Mouse (Mus musculus): ENCODE data around the gene Shc3. TPM values are rescaled to one million over a fixed set of nuclear protein-coding genes. Genes with fewer than 3 reads are reported as not detected.

The Shc3 gene
- polyA plus RNA-seq (2015; fragmentation: Nextera tagmentation; extraction: Ambion mirVana), result 0.28 and 0.31 TPM in 2 replicates

DNA sequence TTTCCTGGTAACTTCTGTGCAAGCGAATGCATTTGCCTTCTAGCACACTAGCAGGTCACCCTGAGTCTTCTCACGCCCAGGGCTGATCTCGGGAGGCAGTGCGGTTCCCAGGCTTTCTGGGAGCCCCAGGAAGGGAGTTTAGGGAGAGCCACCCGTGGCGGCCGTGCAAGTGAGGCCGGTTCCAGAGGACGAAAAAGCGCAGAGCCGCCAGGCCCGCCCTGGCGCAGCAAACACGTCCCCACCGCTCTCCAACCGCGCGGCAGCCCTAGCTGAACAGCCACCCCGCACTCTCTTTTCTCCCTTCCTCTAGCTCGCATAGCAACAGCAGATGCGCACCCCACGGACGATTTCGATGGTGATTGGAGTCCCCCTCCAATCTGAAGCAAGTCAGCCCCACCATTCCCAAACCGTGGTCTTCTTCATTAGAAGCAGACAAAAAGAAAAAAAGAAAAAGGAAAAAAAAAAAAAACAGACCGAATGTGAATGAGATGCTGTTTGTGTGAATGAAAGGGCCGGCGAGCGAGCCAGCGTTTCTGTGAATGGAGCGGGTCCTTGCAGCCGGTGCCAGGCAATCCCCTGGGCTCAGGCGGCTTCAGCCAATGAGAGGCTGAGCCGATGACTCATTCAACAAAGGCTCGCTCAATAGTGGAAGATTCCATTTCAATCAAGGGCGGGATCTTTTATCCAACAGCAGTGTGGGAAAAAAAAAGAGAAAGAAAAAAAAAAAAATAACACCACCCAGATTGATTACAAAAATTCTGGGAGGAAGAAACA, at the start of gene Shc3:
TSS of gene Shc3 (minus strand) at position 509 of the 774 bp plus-strand sequence.
- Histone ChIP-seq H3K36me3 (ENCODE audit: control insufficient read depth, insufficient read depth, low read length) (no peaks in the 10 kb centered on the region), H3K27ac (replicated peaks) (no peak within 1 kb of the TSS), H3K4me1 (replicated peaks; ENCODE audit: control insufficient read depth, insufficient read depth) (no peaks in the 10 kb centered on the region; the same call in 1 of the 2 replicates), H3K4me2 (replicated peaks; ENCODE audit: low read depth) (peak within 1 kb of the TSS; percentile 64), H3K27me3 (ENCODE audit: control insufficient read depth, insufficient read depth, low read length) (peaks cover 6% of the 10 kb centered on the region; the same call in 1 of the 2 replicates), H3K9ac (ENCODE audit: low read length) (peak within 1 kb of the TSS; percentile 2; the same call in 1 of the 2 replicates), H3K9me3 (ENCODE audit: control insufficient read depth, low read length) (no peaks in the 10 kb centered on the region), H3K4me3 (ENCODE audit: low read depth, low read length) (peak within 1 kb of the TSS; percentile 34)
- TF ChIP-seq CTCF (IDR thresholded peaks at IDR 0.05; ENCODE audit: low read depth) (no peak), EP300 (optimal IDR thresholded peaks at IDR 0.05) (no peak)
- peak; percentile 69 for DNase-seq (ENCODE audit: low spot score)
- peak; percentile 79 for ATAC-seq (ENCODE audit: low FRiP score, low TSS enrichment)
- 1% methylated on average over 36 of the region's 36 CpGs for WGBS

DNA sequence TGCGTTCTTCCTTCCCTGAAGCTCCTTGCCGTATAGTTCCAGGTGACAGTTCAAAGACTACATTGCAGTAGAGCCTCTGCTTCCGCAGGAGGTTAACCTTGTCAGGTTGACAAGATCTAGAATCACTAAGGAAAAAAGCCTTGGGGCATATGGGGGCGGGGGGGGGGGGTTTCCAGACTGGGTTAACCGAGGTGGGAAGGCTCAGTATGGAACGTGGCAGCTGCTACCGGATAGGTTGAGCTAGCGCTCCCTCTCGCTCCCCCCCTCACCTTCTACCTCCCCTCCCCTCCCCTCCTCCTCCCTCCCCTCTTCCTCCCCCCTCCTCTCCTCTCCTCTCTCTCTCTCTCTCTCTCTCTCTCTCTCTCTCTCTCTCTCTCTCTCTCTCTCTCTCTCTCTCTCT, 49.4 kb upstream of the Shc3 start:
- no peak overlapping the region for H3K4me2 ChIP-seq (replicated peaks; ENCODE audit: low read depth)
- no peaks in the 10 kb centered on the region for H3K36me3 ChIP-seq (ENCODE audit: control insufficient read depth, insufficient read depth, low read length)
- no peaks in the 10 kb centered on the region for H3K27me3 ChIP-seq (ENCODE audit: control insufficient read depth, insufficient read depth, low read length)
- no peak for DNase-seq (ENCODE audit: low spot score)
- 0 out of 2 replicates have a peak, but pooled peaks have one; percentile 3 for ATAC-seq (ENCODE audit: low FRiP score, low TSS enrichment)
- TF ChIP-seq CTCF (IDR thresholded peaks at IDR 0.05; ENCODE audit: low read depth) (no peak), EP300 (optimal IDR thresholded peaks at IDR 0.05) (no peak)
- H3K4me1 ChIP-seq (replicated peaks; ENCODE audit: control insufficient read depth, insufficient read depth), result no peaks in the 10 kb centered on the region
- H3K27ac ChIP-seq (replicated peaks), result no peak overlapping the region
- no peaks in the 10 kb centered on the region for H3K9me3 ChIP-seq (ENCODE audit: control insufficient read depth, low read length)
- no peak overlapping the region for H3K4me3 ChIP-seq (ENCODE audit: low read depth, low read length)
- H3K9ac ChIP-seq (ENCODE audit: low read length), result no peak overlapping the region
- 25% methylated on average over 9 of the region's 9 CpGs for WGBS

DNA sequence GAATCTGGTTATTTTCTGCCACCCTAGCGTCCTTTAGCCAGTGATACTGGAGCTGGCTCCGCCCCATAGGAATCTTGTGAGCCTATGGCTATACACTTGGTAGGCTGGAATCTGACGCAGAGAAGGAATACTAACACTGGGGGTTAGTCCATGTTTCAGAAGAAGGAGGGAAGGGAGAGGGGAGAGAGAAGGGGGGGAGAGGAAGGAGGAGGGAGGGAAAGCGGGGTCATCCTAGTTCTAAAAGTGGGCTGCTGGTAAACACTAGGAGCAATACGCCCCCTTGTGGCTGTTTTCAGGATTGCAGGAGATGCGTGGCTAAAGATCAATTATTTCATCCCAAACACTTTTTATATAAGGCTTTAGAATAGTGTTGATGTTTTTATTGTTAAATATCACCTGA, 48.6 kb upstream of the Shc3 start:
- Histone ChIP-seq H3K4me2 (replicated peaks; ENCODE audit: low read depth) (no peak overlapping the region), H3K27ac (replicated peaks) (no peak overlapping the region), H3K9ac (ENCODE audit: low read length) (no peak overlapping the region), H3K4me3 (ENCODE audit: low read depth, low read length) (no peak overlapping the region), H3K4me1 (replicated peaks; ENCODE audit: control insufficient read depth, insufficient read depth) (no peaks in the 10 kb centered on the region), H3K36me3 (ENCODE audit: control insufficient read depth, insufficient read depth, low read length) (no peaks in the 10 kb centered on the region), H3K27me3 (ENCODE audit: control insufficient read depth, insufficient read depth, low read length) (no peaks in the 10 kb centered on the region), H3K9me3 (ENCODE audit: control insufficient read depth, low read length) (no peaks in the 10 kb centered on the region)
- DNase-seq (ENCODE audit: low spot score) (peak; percentile 72), ATAC-seq (ENCODE audit: low FRiP score, low TSS enrichment) (peak; percentile 68; the same call in 1 of the 2 replicates)
- TF ChIP-seq CTCF (IDR thresholded peaks at IDR 0.05; ENCODE audit: low read depth) (peak; percentile 89), EP300 (optimal IDR thresholded peaks at IDR 0.05) (no peak)
- WGBS, result 17% methylated on average over 6 of the region's 6 CpGs

DNA sequence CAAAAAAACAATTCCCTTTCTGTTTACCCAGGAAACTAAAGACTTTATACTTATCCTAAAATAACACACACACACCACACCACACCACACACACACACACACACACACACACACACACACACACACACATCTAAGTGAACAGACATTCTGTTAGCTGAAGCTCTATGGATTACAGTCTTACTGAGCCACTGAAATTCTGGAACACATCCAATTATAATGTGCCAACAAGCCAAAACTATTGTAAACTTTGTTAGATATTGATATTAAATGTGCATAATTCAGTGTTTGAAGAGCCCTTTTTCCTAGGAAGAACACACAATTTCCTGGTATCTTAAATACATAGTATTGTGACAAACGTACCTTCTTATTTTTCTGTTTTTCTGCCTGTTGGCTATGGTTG, 48.1 kb upstream of the Shc3 start:
- H3K4me2 ChIP-seq (replicated peaks; ENCODE audit: low read depth), result no peak overlapping the region
- no peaks in the 10 kb centered on the region for H3K9me3 ChIP-seq (ENCODE audit: control insufficient read depth, low read length)
- H3K27ac ChIP-seq (replicated peaks), result no peak overlapping the region
- H3K4me1 ChIP-seq (replicated peaks; ENCODE audit: control insufficient read depth, insufficient read depth), result no peaks in the 10 kb centered on the region
- H3K9ac ChIP-seq (ENCODE audit: low read length), result no peak overlapping the region
- WGBS, result 22% methylated on average over 1 of the region's 1 CpGs
- H3K4me3 ChIP-seq (ENCODE audit: low read depth, low read length), result no peak overlapping the region
- no peak for ATAC-seq (ENCODE audit: low FRiP score, low TSS enrichment)
- H3K36me3 ChIP-seq (ENCODE audit: control insufficient read depth, insufficient read depth, low read length), result no peaks in the 10 kb centered on the region
- H3K27me3 ChIP-seq (ENCODE audit: control insufficient read depth, insufficient read depth, low read length), result no peaks in the 10 kb centered on the region
- no peak for DNase-seq (ENCODE audit: low spot score)
- TF ChIP-seq EP300 (optimal IDR thresholded peaks at IDR 0.05) (no peak), CTCF (IDR thresholded peaks at IDR 0.05; ENCODE audit: low read depth) (no peak)

DNA sequence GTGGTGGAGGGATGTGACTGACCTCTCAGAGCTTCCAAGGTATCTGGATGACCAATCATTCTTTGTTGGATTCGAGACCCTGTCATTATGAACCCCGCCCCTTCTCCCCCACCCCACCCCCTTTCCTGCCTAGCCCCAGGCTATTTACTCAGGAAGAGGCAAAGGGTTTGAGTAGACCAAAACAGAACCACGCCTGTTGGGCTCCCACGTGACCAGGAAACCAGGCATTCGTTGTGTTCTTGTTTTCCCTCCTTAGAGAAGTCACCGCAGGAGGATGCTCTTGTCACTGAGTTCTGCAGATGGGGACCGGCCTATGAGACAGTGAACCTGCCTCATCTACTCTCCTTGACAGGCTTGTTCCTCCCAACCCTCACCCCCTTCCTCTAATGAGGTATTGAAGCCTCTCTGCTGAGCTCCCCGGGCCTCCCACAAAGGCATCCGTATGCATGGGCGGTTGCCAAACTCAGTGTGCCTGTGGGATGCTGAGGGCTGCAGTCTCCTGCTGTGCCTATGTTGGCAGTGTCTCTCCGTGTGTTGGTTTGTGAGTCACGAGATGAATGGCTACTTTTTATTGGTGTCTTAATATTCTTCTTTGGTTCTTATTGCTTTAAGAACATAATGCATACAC, 47.3 kb upstream of the Shc3 start:
- Histone ChIP-seq H3K9me3 (ENCODE audit: control insufficient read depth, low read length) (no peaks in the 10 kb centered on the region), H3K27me3 (ENCODE audit: control insufficient read depth, insufficient read depth, low read length) (no peaks in the 10 kb centered on the region), H3K4me2 (replicated peaks; ENCODE audit: low read depth) (no peak overlapping the region), H3K27ac (replicated peaks) (no peak overlapping the region), H3K4me1 (replicated peaks; ENCODE audit: control insufficient read depth, insufficient read depth) (no peaks in the 10 kb centered on the region), H3K9ac (ENCODE audit: low read length) (no peak overlapping the region), H3K36me3 (ENCODE audit: control insufficient read depth, insufficient read depth, low read length) (no peaks in the 10 kb centered on the region), H3K4me3 (ENCODE audit: low read depth, low read length) (no peak overlapping the region)
- ATAC-seq (ENCODE audit: low FRiP score, low TSS enrichment) (no peak), DNase-seq (ENCODE audit: low spot score) (peak; percentile 28)
- TF ChIP-seq CTCF (IDR thresholded peaks at IDR 0.05; ENCODE audit: low read depth) (no peak), EP300 (optimal IDR thresholded peaks at IDR 0.05) (no peak)
- 17% methylated on average over 12 of the region's 12 CpGs for WGBS

DNA sequence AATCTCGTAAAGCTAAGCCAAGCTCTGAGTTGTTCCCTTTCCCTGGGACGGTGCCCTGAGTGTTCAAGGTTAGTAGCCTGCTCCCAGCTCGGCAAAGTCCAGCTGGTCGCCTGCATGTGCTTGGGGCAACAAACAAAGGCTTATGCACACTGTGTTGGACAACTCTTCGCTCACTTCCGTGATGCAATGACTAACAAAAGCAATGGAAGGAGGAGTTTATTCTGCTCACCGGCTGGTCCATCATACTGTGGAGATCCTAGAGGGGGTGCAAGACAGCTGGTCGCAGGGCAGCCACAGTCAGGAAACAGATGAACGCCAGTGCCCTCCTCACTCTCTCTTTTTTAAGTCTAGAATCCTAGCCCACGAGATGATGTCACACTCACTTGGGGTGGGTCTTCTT, 46.6 kb upstream of the Shc3 start:
- Histone ChIP-seq H3K27me3 (ENCODE audit: control insufficient read depth, insufficient read depth, low read length) (no peaks in the 10 kb centered on the region), H3K4me1 (replicated peaks; ENCODE audit: control insufficient read depth, insufficient read depth) (no peaks in the 10 kb centered on the region), H3K4me3 (ENCODE audit: low read depth, low read length) (no peak overlapping the region), H3K9ac (ENCODE audit: low read length) (no peak overlapping the region), H3K4me2 (replicated peaks; ENCODE audit: low read depth) (no peak overlapping the region), H3K27ac (replicated peaks) (no peak overlapping the region), H3K9me3 (ENCODE audit: control insufficient read depth, low read length) (no peaks in the 10 kb centered on the region), H3K36me3 (ENCODE audit: control insufficient read depth, insufficient read depth, low read length) (no peaks in the 10 kb centered on the region)
- DNase-seq (ENCODE audit: low spot score) (no peak), ATAC-seq (ENCODE audit: low FRiP score, low TSS enrichment) (peak; percentile 62)
- TF ChIP-seq EP300 (optimal IDR thresholded peaks at IDR 0.05), result no peak
- TF ChIP-seq CTCF (IDR thresholded peaks at IDR 0.05; ENCODE audit: low read depth), result no peak
- 36% methylated on average over 10 of the region's 10 CpGs for WGBS
